Mouse (Mus musculus) bone marrow macrophage, adult 2 months (primary cell): ENCODE data around the gene Jam3.

ENCODE experiments used
- CTCF ChIP-seq: IDR thresholded peaks from 2 replicates; pipeline ENCODE4 v1.5.1; 2012; ENCODE audit warnings: low read depth, mild to moderate bottlenecking, low read length, moderate library complexity
- POLR2A ChIP-seq: IDR thresholded peaks from 2 replicates; pipeline ENCODE4 v1.6.1; 2012; ENCODE audit warnings: mild to moderate bottlenecking, low read depth, low read length, borderline replicate concordance

DNA sequence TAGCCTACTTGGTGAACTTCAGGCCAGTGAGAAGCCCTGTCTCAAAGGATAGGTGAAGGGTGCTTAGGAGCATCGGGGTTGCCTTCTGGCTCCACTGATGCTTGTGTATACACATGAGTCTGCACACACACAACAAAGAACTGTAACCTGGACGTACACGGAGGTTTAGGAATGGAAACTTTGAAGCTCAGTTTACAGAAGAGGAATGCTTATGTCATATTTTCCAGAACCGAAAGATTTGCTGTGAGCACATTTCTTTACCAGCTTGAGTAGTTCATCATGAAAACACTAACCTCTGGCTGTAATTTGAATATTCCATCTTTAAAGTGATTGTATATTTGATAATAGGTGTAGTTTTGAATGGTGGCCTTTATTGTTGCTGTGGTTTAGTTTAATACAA, 84.3 kb downstream of the Jam3 start:
- no peak for TF ChIP-seq CTCF
- TF ChIP-seq POLR2A, result no peak
